Mouse (Mus musculus): Measurements from ENCODE around the gene Zfp12.
"Not testable (repeated sequence)": the region's sequence is repeated elsewhere in the genome, so short reads cannot be mapped to it uniquely, and the experiment has no call there.

Gene Zfp12

GRCm38 (mm10) chr5:143235028-143235693 lies at the start of gene Zfp12:
Zfp12 (plus strand) TSS chr5:143235163.
- peak; percentile 71 for DNase-seq (ENCODE audit: low spot score)

- DNase-seq (ENCODE audit: low spot score) = not testable (repeated sequence)
Observed at GRCm38 (mm10) chr5:143188014-143188413, 46.9 kb upstream of the Zfp12 start.

- DNase-seq (ENCODE audit: low spot score) = no peak
Observed at GRCm38 (mm10) chr5:143192806-143193205, 42.2 kb upstream of the Zfp12 start.

GRCm38 (mm10) chr5:143194747-143195146 lies 40.2 kb upstream of the Zfp12 start:
- DNase-seq (ENCODE audit: low spot score) = not testable (repeated sequence)

- DNase-seq (ENCODE audit: low spot score) = no peak
Observed at GRCm38 (mm10) chr5:143195166-143195565, 39.8 kb upstream of the Zfp12 start.

- DNase-seq (ENCODE audit: low spot score) = no peak
Observed at GRCm38 (mm10) chr5:143196506-143196905, 38.5 kb upstream of the Zfp12 start.

- no peak for DNase-seq (ENCODE audit: low spot score)
Observed at GRCm38 (mm10) chr5:143205015-143205414, 29.9 kb upstream of the Zfp12 start.

GRCm38 (mm10) chr5:143213832-143214231 lies 21.1 kb upstream of the Zfp12 start:
- DNase-seq (ENCODE audit: low spot score) = no peak

GRCm38 (mm10) chr5:143220996-143221395 lies 14.0 kb upstream of the Zfp12 start:
- no peak for DNase-seq (ENCODE audit: low spot score)

- no peak for DNase-seq (ENCODE audit: low spot score)
Observed at GRCm38 (mm10) chr5:143222287-143222686, 12.7 kb upstream of the Zfp12 start.

- DNase-seq (ENCODE audit: low spot score) = no peak
Observed at GRCm38 (mm10) chr5:143226790-143227189, 8.2 kb upstream of the Zfp12 start, which contains the start of gene Spdye4a. Spdye4a (minus strand) TSS chr5:143226890.

- no peak for DNase-seq (ENCODE audit: low spot score)
Observed at GRCm38 (mm10) chr5:143236036-143236435, 1.1 kb downstream of the Zfp12 start.

GRCm38 (mm10) chr5:143244926-143245325 lies 10.0 kb downstream of the Zfp12 start:
- no peak for DNase-seq (ENCODE audit: low spot score)

- DNase-seq (ENCODE audit: low spot score) = no peak
Observed at GRCm38 (mm10) chr5:143252039-143252438, 17.1 kb downstream of the Zfp12 start.

GRCm38 (mm10) chr5:143252791-143253185 lies 17.8 kb downstream of the Zfp12 start:
- no peak for DNase-seq (ENCODE audit: low spot score)

GRCm38 (mm10) chr5:143253186-143253880 lies 18.4 kb downstream of the Zfp12 start:
- no peak for DNase-seq (ENCODE audit: low spot score)

GRCm38 (mm10) chr5:143253881-143254486 lies 19.0 kb downstream of the Zfp12 start:
- no peak for DNase-seq (ENCODE audit: low spot score)

GRCm38 (mm10) chr5:143254487-143255130 lies 19.6 kb downstream of the Zfp12 start:
- no peak for DNase-seq (ENCODE audit: low spot score)

GRCm38 (mm10) chr5:143255131-143255519 lies 20.2 kb downstream of the Zfp12 start:
- no peak for DNase-seq (ENCODE audit: low spot score)

GRCm38 (mm10) chr5:143255802-143256201 lies 20.8 kb downstream of the Zfp12 start:
- DNase-seq (ENCODE audit: low spot score) = no peak

- no peak for DNase-seq (ENCODE audit: low spot score)
Observed at GRCm38 (mm10) chr5:143261636-143262035, 26.7 kb downstream of the Zfp12 start.

GRCm38 (mm10) chr5:143264689-143265088 lies 29.7 kb downstream of the Zfp12 start:
- DNase-seq (ENCODE audit: low spot score) = no peak

GRCm38 (mm10) chr5:143265409-143265808 lies 30.4 kb downstream of the Zfp12 start:
- DNase-seq (ENCODE audit: low spot score) = no peak

All from c-Kit-positive CD71-positive TER-119-positive erythroid progenitor cells, embryonic 14.5 days (primary cell).